Mouse (Mus musculus) bone marrow macrophage, adult 2 months (primary cell): Measurements from ENCODE around the gene Hpdl.
"Not testable (repeated sequence)": the region's sequence is repeated elsewhere in the genome, so short reads cannot be mapped to it uniquely, and the experiment has no call there.

ENCODE experiments used
- CTCF ChIP-seq: IDR thresholded peaks from 2 replicates; pipeline ENCODE4 v1.5.1; 2012; ENCODE audit warnings: low read depth, mild to moderate bottlenecking, low read length, moderate library complexity
- POLR2A ChIP-seq: IDR thresholded peaks from 2 replicates; pipeline ENCODE4 v1.6.1; 2012; ENCODE audit warnings: mild to moderate bottlenecking, low read depth, low read length, borderline replicate concordance

GRCm38 (mm10) chr4:116840096-116840495 is 18.6 kb upstream of the Hpdl start:
- TF ChIP-seq CTCF, POLR2A: not testable (repeated sequence)
